Comparison of ENCODE assay signal across 22 mouse cellular contexts in the genomic region with DNA sequence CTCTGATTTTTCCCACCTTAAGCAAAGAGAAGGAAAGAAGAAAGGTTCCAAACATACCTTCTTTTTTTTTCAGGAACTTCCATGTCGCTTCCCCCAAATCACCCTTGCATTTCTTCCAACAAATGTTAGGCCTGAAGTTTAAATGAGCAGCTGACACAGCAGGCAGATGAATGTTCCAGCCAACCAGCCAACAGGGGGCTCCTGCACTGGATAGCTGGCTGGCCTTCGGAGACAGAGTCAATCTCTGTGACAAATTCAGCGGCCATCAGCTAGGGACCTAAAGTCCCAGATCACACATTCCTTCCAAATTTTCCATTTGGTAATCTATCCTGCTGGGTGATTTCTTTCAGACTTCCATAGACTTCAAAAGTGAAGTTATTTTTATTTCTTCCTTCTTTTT.
DNase-seq lines count a peak whose midpoint lies in the region; ATAC-seq and TF ChIP-seq lines count a peak whose summit lies in the region.
"Had no signal": no experiment of that assay in that cellular context is flagged by ENCODE, and none has a peak within 500 bp of the region (broad histone marks: within the 10 kb centered on the region; RNA-seq: fewer than 3 reads in every experiment).

No protein-coding gene starts in this region.

- no peak for ATAC-seq in lung, postnatal 0 days
- ATAC-seq: intestine, embryonic 16.5 days; liver, embryonic 12.5 days; liver, postnatal 0 days; midbrain, embryonic 13.5 days had no signal

- no peaks in the 10 kb centered on the region for H3K4me1 ChIP-seq in lung, postnatal 0 days (ENCODE audit: insufficient read depth, low read depth, low read length)
- H3K4me1 ChIP-seq: embryonic facial prominence, embryonic 10.5 days; embryonic facial prominence, embryonic 15.5 days; forebrain, embryonic 12.5 days; heart, embryonic 15.5 days; liver, embryonic 12.5 days; megakaryocyte, embryonic 14.5 days; midbrain, embryonic 13.5 days; stomach, embryonic 15.5 days had no signal

- no peak for TF ChIP-seq CTCF in lung, postnatal 0 days (IDR thresholded peaks at IDR 0.05)

- no peak for TF ChIP-seq EP300 in lung, postnatal 0 days (IDR thresholded peaks at IDR 0.05)

- no peaks in the 10 kb centered on the region for H3K9me3 ChIP-seq in lung, postnatal 0 days (ENCODE audit: low read length)
- H3K9me3 ChIP-seq: embryonic facial prominence, embryonic 10.5 days; embryonic facial prominence, embryonic 15.5 days; forebrain, embryonic 12.5 days; heart, embryonic 15.5 days; liver, embryonic 12.5 days; midbrain, embryonic 13.5 days; stomach, embryonic 15.5 days had no signal

- H3K27me3 ChIP-seq in lung, postnatal 0 days (replicated peaks; ENCODE audit: insufficient read depth, low read length): no peaks in the 10 kb centered on the region
- H3K27me3 ChIP-seq: embryonic facial prominence, embryonic 15.5 days; forebrain, embryonic 12.5 days; heart, embryonic 15.5 days; liver, embryonic 12.5 days; megakaryocyte, embryonic 14.5 days; midbrain, embryonic 13.5 days; stomach, embryonic 15.5 days had no signal

- H3K4me3 ChIP-seq in lung, postnatal 0 days (ENCODE audit: low read depth, low read length): no peak overlapping the region
- H3K4me3 ChIP-seq: embryonic facial prominence, embryonic 10.5 days; embryonic facial prominence, embryonic 15.5 days; forebrain, embryonic 12.5 days; heart, embryonic 15.5 days; liver, embryonic 12.5 days; megakaryocyte, embryonic 14.5 days; midbrain, embryonic 13.5 days; stomach, embryonic 15.5 days had no signal

- WGBS in lung, postnatal 0 days: 59% methylated on average over 3 of the region's 3 CpGs

- H3K4me2 ChIP-seq in lung, postnatal 0 days (replicated peaks; ENCODE audit: low read depth, low read length): no peak overlapping the region
- H3K4me2 ChIP-seq: embryonic facial prominence, embryonic 15.5 days; forebrain, embryonic 12.5 days; heart, embryonic 15.5 days; liver, embryonic 12.5 days; midbrain, embryonic 13.5 days; stomach, embryonic 15.5 days had no signal

- no peak overlapping the region for H3K9ac ChIP-seq in lung, postnatal 0 days (replicated peaks; ENCODE audit: low read depth)
- H3K9ac ChIP-seq: embryonic facial prominence, embryonic 15.5 days; forebrain, embryonic 12.5 days; heart, embryonic 15.5 days; liver, embryonic 12.5 days; liver, postnatal 0 days; midbrain, embryonic 13.5 days; stomach, embryonic 15.5 days had no signal

- H3K27ac ChIP-seq in lung, postnatal 0 days (ENCODE audit: low read length): no peak overlapping the region
- H3K27ac ChIP-seq: embryonic facial prominence, embryonic 10.5 days; embryonic facial prominence, embryonic 15.5 days; forebrain, embryonic 12.5 days; heart, embryonic 15.5 days; liver, embryonic 12.5 days; midbrain, embryonic 13.5 days; stomach, embryonic 15.5 days had no signal

- H3K36me3 ChIP-seq in lung, postnatal 0 days (ENCODE audit: insufficient read depth, low read length): no peaks in the 10 kb centered on the region
- H3K36me3 ChIP-seq: embryonic facial prominence, embryonic 10.5 days; embryonic facial prominence, embryonic 15.5 days; forebrain, embryonic 12.5 days; heart, embryonic 15.5 days; liver, embryonic 12.5 days; midbrain, embryonic 13.5 days; stomach, embryonic 15.5 days had no signal

- peak; percentile 89 to 95 for DNase-seq in cerebellum, postnatal 10 days
- no peak for DNase-seq in cerebellum, adult 18-20 months
- peak; percentile 16 for DNase-seq in layer of hippocampus, adult 11-12 months (ENCODE audit: low spot score)
- no peak for DNase-seq in layer of hippocampus, adult 9-10 months (ENCODE audit: low spot score)
- peak; percentile 11 to 57 for DNase-seq in layer of hippocampus, adult 18-20 months (ENCODE audit: low spot score in 2 of 2)
- peak; percentile 7 to 13 for DNase-seq in layer of hippocampus, postnatal 25 days (ENCODE audit: extremely low spot score in 1 of 2, low spot score in 1 of 2)
- DNase-seq in lung, postnatal 0 days (ENCODE audit: low spot score): no peak
- DNase-seq: adrenal gland, postnatal 36 days; gastrocnemius, postnatal 14 days; kidney, adult 9 months; kidney, postnatal 10 days; liver, postnatal 0 days; lung, postnatal 4 days had no signal

Comparison
In these comparisons a context has a peak if more than half of its experiments do, and no peak if none do; other contexts are left out.
1. DNase-seq: peak in cerebellum, postnatal 10 days (2 of 2), layer of hippocampus, adult 11-12 months (single experiment), layer of hippocampus, adult 18-20 months (2 of 2) and layer of hippocampus, postnatal 25 days (2 of 2); none in cerebellum, adult 18-20 months (0 of 2), layer of hippocampus, adult 9-10 months (single experiment) and lung, postnatal 0 days (single experiment).